Mouse (Mus musculus): ENCODE measurements at regions not wholly inside any gene's neighbourhood (a gene's known extent, or its start where the extent isn't known, plus 50 kb on each side); places are given as distances from the start of the nearest gene placed in this dataset.

DNA sequence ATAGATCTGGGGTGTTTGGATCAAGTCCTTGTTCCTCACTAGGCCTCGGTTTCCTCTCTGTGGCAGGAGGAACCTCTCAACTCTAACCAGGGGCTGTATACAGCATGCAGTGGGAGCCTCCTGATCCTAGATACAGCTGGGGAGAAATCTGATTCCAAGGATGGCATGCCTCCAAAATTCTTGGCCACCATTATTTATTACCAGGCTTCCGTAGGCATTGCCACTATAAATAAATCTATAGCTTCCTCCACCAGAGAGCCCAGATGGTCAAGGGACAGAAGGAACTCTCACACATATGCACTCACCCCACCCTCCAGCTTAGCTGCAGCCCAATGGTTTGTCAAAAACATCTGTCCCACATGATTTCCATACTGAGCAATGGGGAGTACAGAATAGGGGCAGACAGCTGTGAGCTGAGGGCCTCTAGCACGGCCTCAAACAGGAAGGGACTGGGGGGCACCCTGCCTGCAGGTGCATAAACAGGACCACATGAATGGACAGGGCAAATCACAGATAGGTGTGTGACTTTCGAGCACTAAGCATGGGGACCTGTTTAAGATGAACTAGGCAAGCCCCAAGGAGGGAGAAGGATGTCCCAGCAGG, 100.8 kb upstream of the Mgme1 start:
- CTCF ChIA-PET: no interaction called here

DNA sequence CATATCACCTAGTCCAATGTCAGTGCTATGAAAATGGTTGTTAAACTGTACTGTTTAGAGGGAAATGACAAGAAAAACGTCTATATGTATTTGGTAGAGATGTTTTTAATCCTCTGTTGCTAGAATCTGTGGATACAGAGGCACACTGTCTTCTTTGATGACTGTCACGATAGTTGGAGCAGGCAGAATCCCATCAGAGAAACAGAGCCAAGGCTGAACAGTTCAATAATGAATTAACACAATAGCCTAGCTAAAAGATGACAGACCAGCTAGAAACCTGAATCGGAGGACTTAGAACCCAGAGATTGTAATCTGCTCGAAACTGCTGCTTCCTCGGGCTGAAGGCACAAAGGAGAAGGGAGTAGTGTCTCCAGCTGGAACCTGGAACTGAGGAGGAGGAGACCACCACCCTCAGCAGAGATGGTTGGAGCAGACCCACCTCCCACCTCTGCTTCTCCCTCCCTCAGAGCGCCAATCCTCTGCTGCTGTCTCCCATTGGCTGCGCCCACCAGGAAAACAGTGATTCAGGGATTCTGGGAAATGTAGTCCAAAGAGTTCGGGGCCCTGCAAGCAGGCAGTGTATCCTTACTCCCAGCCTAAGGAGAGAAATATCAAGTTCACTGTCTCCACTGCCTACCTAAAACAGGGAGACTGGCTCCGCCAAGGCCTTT, 98.2 kb upstream of the Mgme1 start:
- CTCF ChIA-PET: no interaction called here

DNA sequence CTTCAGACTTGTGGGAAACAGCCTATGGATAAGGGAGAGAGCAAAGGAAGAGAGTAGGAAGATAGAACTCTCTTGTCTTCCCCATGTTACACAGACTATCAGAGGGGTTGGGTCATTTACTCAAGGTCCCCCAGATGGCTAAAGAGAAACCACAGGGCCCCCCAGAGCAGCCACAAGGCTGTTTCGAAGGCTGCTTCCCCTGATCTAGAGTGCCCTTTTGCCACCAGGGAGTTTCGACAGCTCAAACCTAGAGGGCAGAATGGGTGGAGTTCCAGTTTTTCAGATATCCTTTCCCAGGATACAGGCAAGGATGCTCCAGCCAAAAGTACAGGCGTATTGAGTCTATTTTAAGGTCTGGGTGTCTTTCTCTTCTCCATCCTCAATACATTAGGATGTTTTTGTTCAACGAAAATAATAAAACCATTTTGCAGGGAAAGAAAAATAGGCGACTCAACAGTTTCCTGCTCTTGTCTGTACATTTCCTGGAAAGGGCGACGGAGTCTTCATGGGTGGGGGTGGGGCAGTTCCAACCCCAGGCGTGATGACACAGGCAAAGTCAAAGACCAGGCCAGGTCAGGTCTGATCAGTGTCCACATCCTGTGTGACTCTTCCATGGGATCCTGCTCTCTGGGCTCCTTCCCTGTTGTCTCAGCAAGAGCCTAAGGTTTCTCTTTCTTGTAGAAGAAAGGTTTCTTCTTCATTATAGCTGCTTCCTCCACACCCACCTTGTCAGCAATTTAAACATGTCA, 96.9 kb upstream of the Mgme1 start:
- CTCF ChIA-PET: no interaction called here

DNA sequence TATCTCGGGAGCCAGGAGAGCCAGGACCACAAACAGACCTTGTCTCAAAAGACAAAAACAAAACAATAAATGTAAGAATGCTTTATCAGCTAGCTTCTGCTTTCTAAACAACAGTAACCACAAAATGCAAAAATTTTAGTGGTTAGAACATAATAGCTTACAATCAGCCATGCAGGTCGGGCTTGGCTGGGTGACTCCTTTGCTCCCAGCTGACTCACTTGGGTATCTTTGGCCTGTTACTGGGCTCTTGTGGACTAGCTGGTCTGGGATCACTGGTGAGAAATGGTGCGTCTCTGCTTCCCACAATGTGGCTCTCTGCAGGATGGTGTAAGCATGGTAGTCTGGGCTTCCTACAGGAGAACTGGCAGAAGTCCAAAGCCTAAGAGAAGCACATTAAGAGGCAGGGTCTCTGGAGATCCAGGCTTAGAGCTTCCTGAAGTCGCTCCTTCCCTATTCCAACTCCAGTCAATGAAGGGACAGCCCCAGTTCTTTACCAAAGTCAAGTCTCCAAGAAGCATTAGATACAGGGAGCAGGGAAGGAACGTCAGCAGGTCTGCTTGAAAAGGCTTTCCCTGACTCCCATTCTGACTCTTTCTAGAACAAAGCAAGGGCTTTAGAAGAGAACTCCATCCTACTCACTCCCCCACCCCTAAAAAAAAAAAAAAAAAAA, 96.0 kb upstream of the Mgme1 start:
- CTCF ChIA-PET: no interaction called here

DNA sequence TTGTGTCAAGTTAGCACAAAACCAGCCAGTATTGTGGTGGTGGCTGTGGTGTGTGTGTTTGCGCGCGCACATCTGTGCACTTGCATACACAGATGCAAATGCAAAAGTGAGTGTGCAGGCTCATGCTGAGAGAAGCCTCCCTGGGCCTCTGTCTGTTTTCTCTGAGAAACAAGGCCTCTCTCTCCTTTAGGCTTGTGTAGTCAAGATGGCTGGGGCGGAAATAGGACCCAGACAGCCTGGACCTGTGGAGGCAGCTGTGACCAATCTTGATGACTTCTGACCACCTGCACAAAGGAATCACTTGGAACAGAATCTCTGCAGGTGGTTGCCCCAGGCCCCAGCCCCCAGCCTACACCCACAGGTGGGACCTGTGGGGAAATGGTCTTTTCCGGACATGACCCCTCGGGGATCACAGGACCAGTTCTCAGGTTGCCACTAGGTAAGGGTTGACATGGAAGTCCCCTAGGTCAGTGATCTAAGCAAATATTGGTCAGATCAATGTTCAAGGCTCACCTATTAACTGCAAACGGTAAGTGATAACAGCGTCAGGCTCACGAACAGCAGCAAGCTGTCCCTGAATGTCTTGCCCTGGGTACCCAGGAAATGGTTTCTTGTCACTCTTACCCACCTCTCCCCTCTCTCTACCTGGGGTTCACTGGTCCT, 93.8 kb upstream of the Mgme1 start:
- CTCF ChIA-PET: interaction anchor here (0.6 kb wide), 1 partner anchor 180 kb away, joined by 10 read pairs; no protein-coding TSS in a partner anchor

DNA sequence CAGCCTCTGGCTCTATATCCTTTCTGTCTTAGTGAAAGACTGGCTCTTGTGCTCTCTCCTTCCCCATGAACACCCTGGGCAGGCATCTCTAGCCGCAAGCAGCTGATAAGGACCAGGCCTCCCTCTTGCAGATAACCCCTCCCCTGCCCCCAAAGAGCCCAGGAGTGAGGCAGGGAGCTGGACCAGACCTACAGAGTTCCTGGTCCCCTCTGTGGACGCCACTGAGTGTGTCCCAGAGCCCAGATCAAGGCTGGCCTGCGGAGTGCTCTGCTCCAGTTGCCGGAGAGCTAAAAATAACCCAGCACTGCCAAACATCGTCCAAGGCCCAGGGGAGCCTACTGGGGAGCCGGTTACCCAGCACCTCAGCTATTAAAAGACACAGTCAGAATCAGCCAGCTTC, 93.2 kb upstream of the Mgme1 start:
- CTCF ChIA-PET: no interaction called here

DNA sequence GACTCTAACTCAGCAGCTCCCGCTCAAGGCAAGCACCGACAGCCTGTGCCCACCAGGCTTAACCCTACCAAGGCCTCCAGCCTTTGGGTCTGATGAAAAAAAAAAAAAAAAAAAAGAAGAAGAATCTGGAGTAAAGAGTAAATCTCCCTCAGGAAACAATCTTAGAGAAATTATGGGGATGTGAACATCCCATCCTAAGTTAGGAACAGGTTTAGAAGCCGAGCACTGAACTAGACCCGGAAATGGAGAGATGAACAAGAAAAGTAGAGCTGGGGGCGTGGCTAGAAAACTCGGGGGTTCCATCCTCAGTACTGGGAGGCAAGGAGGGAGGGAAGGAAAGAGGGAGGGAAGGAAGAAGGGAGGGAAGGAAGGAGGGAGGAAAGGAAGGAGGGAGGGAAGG, 92.5 kb upstream of the Mgme1 start:
- CTCF ChIA-PET: interaction anchor here (0.5 kb wide), 1 partner anchor 281 kb away, joined by 3 read pairs; no protein-coding TSS in a partner anchor

DNA sequence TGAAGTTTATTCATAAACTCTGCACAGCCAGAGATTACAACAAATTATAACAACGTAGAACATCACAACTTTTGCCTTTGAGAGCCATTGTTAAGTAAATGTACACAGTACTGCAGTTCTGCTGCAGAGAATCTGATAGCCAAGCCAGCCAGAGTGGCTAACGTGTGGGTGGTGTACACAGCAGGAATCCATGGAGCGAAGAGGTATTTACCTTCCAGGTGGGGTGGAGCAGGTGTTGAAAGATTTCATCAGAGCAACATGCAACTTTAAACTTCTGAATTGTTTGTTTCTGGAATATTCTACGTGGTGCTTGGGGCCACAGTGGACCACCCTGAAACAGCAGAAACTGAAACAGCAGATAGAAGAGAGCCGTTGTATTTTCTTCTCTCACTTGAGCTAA, 88.4 kb upstream of the Mgme1 start:
- CTCF ChIA-PET: no interaction called here

DNA sequence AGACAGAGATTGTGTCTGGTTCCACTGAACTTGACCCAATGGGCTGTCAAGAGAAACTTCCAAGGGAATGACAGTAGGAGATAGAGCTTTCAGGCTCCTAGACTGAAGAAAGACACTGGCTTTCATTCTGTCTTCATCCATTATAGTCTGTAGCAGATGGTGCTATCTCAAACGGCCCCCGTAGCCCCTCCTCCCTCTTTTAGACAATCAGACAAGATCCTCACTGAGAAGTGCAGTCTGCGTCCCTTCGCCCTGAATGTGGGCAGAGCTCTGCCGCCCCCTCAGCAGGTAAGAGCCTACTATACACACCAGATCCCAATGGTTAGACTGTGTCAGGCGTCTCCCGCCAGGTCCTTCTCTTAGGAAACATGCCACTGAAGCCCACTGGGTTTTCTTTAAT, 87.9 kb upstream of the Mgme1 start:
- CTCF ChIA-PET: no interaction called here

DNA sequence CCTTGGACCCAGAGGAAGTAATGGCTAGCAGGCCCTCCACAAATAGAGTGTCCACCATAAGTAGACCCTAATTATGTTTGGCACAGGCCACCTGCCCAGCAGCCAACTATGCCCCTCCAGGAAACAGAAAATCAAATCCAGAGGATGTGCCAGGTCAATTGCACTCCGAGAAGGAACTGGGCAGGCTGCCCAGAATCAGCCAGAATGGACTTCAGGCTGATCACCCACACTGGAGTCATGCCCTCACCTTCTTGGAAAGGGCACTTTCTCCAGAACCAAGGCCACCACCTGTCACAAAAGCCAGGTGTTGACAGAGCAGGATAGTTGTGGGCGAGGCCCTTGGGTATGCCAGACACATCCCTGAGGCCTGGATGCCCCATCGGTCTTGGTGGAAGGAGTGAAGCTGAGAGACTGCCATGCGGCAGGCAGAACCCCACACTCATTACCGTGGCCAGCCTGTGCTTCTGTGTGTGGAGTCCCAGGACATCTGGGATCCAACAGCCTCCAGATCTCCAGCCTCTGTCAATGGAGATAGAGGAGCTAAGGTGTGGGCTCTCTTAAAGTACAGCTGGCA, 87.0 kb upstream of the Mgme1 start:
- CTCF ChIA-PET: interaction anchor here (0.6 kb wide), 1 partner anchor 16 kb away, joined by 4 read pairs; no protein-coding TSS in a partner anchor

DNA sequence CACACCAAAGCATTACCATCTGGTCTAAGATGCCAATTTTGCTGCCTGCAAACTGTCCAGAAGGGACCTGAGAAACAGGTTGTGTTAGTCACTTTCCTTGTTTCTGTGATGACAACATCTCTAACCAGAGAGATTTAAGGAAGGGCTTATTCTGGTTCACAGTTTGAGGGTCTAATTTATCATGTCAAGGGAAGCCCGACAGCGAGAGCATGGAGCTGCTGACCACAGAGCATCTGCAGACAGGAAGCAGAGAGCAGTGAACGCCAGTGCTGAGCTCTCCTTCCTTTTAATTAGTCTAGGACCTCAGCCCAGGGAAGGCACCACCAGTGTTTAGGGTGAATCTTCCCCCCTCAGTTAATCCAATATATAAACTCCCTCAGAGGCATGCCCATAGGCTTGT, 85.3 kb upstream of the Mgme1 start:
- CTCF ChIA-PET: interaction anchor here (1.1 kb wide), 1 partner anchor 9 kb away, joined by 5 read pairs; no protein-coding TSS in a partner anchor

DNA sequence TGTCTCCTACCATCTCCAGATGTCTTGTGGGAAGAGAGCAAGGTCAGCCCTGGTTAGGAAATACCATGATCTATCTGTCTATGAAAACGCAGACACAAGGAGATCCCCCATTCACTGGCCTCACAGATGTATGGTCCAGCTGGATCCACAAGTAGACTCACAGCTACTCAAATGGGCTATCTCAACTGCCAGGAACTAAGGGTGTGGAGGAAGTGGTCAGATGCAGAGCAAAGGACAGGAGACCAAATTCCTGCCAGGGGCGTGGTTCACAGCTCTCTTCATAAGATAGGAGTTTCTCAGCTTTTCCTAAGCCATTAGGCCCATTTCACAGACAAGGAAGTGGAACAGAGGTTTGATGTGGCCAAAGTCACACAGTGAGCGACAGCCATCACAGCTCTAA, 84.0 kb upstream of the Mgme1 start:
- CTCF ChIA-PET: no interaction called here

DNA sequence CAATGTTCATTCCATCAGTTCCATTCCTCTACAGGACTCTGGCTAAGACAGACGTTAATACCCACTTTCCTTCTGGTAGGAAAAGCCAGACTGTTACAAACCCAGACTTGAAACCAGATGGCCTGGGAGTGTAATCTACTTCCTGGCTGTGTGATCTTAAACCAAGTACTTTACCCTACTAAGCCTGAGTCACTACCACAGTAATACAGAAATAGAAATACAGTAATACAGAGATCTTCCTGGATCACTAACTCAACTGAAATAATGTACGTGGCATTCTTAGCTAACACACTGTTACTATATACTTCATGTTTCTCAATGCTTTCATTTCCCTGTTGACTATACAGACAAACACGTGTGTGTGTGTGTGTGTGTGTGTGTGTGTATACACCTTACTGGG, 82.4 kb upstream of the Mgme1 start:
- CTCF ChIA-PET: no interaction called here

DNA sequence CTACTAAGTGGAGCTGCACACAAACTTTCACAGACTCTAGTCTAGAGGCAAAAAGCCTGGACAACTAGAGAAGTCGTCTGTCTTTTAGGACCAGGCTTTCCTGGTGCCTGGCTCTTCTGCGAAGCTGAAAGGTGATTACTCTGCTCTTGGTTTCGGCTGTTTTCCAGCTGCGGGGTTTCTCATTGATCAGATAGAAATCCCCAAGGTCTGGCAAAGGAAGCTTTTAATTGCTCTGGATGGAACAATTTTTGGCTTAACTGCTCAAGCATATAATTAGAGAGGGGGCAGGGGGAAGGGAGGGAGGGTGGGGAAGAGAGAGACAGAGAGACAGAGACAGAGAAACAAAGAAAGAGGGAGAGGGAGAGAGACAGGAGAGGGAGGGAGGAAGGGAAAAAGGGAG, 82.0 kb upstream of the Mgme1 start:
- CTCF ChIA-PET: no interaction called here

DNA sequence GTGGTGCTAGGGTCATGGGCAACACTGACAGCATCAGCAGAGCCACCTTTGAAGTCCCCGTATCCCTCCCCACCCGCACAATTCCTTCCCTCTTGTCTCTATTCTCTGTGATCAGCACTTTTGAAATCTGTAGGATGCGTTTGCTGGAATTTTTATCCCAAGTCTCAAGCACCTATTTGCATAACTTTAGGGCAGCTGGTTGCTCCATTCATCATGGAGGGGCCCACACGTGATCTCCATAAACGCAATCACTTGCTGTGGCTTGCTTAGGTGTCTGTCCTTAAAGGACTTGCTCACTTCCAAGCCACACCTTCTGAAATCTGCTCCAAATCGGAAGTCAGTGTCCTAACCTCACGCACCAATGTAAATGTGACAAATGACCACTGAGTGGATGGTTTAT, 80.7 kb upstream of the Mgme1 start:
- CTCF ChIA-PET: no interaction called here

DNA sequence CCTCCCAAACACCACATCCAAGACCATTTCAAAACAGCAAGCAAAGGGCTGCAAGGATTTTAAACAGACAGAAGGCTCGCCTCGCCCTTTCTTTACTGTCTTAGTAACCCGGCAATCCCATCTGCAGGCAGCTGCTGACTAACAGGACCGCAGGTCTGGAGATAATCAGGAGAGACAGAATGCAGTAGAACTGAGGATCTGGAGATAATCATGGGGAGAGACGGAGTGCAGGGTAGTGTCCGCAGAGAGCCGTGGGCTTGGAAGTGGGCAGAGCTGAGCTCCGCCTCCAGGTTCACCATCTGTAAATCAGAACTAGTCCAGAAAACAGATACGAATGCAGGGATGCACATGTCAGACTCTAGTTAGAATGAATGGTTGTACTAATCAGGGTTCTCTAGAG, 79.4 kb upstream of the Mgme1 start:
- CTCF ChIA-PET: no interaction called here

DNA sequence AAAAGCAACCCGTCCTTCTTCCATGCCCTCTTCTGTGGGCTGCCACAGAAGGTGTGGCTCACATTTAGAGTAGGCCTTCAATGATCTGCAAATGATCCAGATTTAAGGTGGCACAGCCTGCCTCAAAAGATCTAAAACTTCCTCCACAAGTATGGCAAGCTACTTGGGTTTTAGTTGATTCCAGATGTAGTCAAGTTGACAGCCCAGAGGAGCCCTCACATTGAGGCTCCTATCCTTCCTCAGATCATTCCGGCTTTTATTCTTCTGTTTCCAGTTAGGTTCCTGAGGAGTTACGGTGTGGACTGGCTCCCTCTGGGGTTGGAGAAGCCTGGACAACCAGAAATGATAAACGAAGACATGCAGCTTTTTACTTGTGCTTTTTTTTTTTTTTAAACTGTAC, 78.8 kb upstream of the Mgme1 start:
- CTCF ChIA-PET: no interaction called here

DNA sequence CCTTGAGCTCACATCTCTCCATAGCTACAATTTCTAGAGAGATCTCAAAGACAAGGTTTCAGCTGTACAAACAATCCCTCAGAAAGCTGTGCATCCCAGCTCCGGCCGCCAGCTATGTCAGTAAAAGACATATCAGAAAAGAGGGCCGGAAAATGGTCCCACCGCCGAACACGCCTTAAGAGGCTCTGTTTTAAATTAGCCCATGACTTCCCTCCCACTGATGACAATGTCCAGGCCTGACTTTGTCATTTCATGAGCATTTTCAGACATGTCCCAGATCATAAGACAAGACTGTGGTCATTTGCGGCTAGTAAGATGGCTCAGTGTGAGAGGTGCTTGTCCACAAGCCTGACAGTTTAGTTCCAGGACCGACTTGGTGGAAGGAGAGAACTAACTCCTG, 78.0 kb upstream of the Mgme1 start:
- CTCF ChIA-PET: interaction anchor here (0.6 kb wide), 1 partner anchor 15 kb away, joined by 3 read pairs; no protein-coding TSS in a partner anchor

DNA sequence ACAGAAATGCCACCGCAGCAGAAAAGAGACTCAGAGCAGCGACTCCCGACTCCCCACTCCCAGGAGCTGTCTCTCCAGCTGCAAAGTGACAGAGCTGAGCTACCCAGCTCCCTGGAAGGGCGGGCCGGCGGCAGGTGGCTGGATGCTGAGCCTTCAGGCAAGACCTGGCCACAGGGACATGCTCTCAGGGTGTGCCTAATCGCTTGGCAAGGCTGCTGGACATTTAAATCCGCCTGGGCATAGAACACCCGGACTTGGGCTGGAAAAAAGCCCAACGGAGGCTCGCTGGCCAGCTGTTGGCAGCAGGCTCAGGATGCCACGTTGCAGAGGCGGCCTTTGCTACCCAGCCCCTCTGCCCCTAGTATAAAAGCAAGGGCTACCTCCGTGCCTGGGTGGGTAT, 74.6 kb upstream of the Mgme1 start:
- CTCF ChIA-PET: no interaction called here

DNA sequence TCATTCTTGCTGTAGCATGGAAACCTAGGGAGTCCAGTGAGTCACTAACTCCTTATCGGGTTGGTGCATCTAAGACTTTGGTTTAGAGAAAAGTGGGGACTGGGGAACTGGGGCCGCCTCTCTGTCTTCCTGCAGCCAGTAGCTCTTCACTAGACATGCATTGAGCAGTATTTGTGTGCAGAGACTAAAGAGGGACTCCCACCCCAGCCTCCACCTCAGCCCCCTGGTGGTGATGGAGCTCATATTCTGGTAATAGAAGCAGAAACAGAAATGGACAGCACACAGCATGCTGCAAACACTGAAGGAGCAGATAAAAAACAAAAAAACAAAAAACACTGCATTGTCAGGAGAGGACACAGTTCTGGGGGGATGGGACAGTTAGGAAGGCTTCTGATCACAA, 73.3 kb upstream of the Mgme1 start:
- CTCF ChIA-PET: no interaction called here

DNA sequence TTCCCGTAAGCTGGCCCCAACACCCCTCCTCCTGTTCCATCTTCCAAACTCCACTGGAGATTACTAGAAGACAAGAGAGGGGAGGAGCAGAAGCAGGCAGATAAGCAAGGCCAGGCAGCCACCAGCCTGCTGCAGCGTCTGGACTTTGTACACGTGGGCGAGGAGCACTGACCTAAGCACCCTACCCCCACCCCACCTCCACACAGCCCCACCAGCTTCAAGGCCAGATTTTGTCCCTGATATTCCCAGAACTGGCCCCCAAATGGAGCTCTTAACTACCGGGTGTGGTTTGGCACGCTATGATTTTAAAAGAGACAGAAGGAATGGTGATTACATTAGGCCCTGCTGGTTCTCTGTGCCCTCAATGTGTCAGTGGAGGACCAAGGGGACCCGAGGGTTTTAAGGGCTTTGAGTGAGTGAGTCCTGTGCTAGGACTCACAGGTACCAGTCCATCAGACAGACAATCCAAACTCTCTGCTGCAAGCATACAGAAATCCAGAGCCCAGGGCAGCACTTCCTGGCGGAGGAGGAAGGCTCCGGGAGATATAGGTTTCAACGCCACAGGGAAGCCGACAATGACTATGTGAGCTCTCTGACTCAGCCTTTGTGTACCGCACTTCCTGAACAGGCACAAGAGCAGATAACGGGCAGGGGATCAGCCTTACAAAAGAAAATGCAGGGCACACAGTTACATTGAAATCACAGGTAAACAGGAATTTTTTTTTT, 72.0 kb upstream of the Mgme1 start:
- CTCF ChIA-PET: no interaction called here

Measured in spleen, embryonic (tissue).